Mouse (Mus musculus) spleen, adult 2 months (tissue): ENCODE data around the gene Aars2. TPM values are rescaled to one million over a fixed set of nuclear protein-coding genes. Genes with fewer than 3 reads are reported as not detected.

Experiments used
- DNase-seq, 2 experiments: peaks; one replicate each; pipeline versions ENCODE4 v3.0.0 to v3.0.0-alpha.2; 2012 to 2021; ENCODE audit warnings: low spot score in 2 of 2, low read depth in 1 of 2
- H3K27ac ChIP-seq: fragments of 200-500 bp; 2 replicates; pipeline ENCODE4 v1.5.1; 2012; ENCODE audit warnings: low read length, inconsistent platforms; ENCODE audit not compliant: insufficient read depth
- H3K27me3 ChIP-seq: fragments of 200-500 bp; 2 replicates; pipeline ENCODE4 v1.6.1; 2012; ENCODE audit warnings: mild to moderate bottlenecking, moderate library complexity, low read length, inconsistent platforms; ENCODE audit not compliant: control insufficient read depth, insufficient read depth
- H3K36me3 ChIP-seq: fragments of 200-500 bp; 2 replicates; pipeline ENCODE4 v1.6.1; 2012; ENCODE audit warnings: mild to moderate bottlenecking, low read length, inconsistent platforms; ENCODE audit not compliant: control insufficient read depth, insufficient read depth
- H3K4me1 ChIP-seq: fragments of 200-500 bp; 2 replicates; pipeline ENCODE4 v1.6.1; 2011; ENCODE audit warnings: inconsistent platforms; ENCODE audit not compliant: control insufficient read depth, insufficient read depth, insufficient read length
- H3K4me3 ChIP-seq: fragments of 200-500 bp; 2 replicates; pipeline ENCODE4 v1.5.1; 2011; ENCODE audit warnings: mild to moderate bottlenecking, inconsistent platforms; ENCODE audit not compliant: insufficient read depth, insufficient read length; ENCODE audit errors: extremely low read depth
- CTCF ChIP-seq: fragments of 200-500 bp; IDR thresholded peaks from 2 replicates; pipeline ENCODE4 v1.5.1; 2011; ENCODE audit warnings: mild to moderate bottlenecking, inconsistent platforms; ENCODE audit not compliant: insufficient read depth, insufficient read length, insufficient replicate concordance; ENCODE audit errors: extremely low read depth
- POLR2A ChIP-seq: fragments of 200-500 bp; IDR thresholded peaks from 2 replicates; pipeline ENCODE4 v1.6.1; 2011; ENCODE audit warnings: low read depth, low read length, inconsistent platforms
- WGBS: fragments of 180-500 bp; shearing (Covaris S2); methylation state at CpG from one replicate; pipeline ENCODE4 v1.1.7; 2018; 5-methylcytosine and 5-hydroxymethylcytosine counted together
- polyA plus RNA-seq: library from polyadenylated mRNA; depleted of rRNA; stranded (reverse); fragments of >200 nt; gene quantifications from 2 replicates; pipeline ENCODE4 v1.2.3, GENCODE M21; 2012

The Aars2 gene
- polyA plus RNA-seq, 1 experiment: 11.9 TPM

GRCm38 (mm10) chr17:45510871-45511270 is 4.2 kb downstream of the Aars2 start:
- 92% methylated on average over 4 of the region's 4 CpGs for WGBS
- H3K36me3 ChIP-seq: no peaks in the 10 kb centered on the region
- H3K27me3 ChIP-seq: no peaks in the 10 kb centered on the region
- H3K4me3 ChIP-seq: no peak overlapping the region
- no peak for DNase-seq
- TF ChIP-seq POLR2A (no peak), CTCF (no peak)
- H3K27ac ChIP-seq: no peak overlapping the region
- H3K4me1 ChIP-seq: no peaks in the 10 kb centered on the region

GRCm38 (mm10) chr17:45511757-45512156 is 5.1 kb downstream of the Aars2 start:
- H3K27ac ChIP-seq: no peak overlapping the region
- H3K36me3 ChIP-seq: no peaks in the 10 kb centered on the region
- H3K4me3 ChIP-seq: no peak overlapping the region
- no peaks in the 10 kb centered on the region for H3K27me3 ChIP-seq
- DNase-seq: no peak
- TF ChIP-seq POLR2A (no peak), CTCF (no peak)
- no peaks in the 10 kb centered on the region for H3K4me1 ChIP-seq
- WGBS: 92% methylated on average over 4 of the region's 4 CpGs

- no peaks in the 10 kb centered on the region for H3K27me3 ChIP-seq
- WGBS: 92% methylated on average over 15 of the region's 15 CpGs
- peaks cover 10% of the 10 kb centered on the region for H3K36me3 ChIP-seq
- no peaks in the 10 kb centered on the region for H3K4me1 ChIP-seq
- no peak overlapping the region for H3K4me3 ChIP-seq
- TF ChIP-seq POLR2A (no peak), CTCF (no peak)
- no peak for DNase-seq
- H3K27ac ChIP-seq: no peak overlapping the region
Measured at GRCm38 (mm10) chr17:45515204-45515726, 8.6 kb downstream of the Aars2 start.

- H3K4me1 ChIP-seq: no peaks in the 10 kb centered on the region
- H3K27me3 ChIP-seq: no peaks in the 10 kb centered on the region
- TF ChIP-seq CTCF (no peak), POLR2A (no peak)
- H3K27ac ChIP-seq: no peak overlapping the region
- no peak for DNase-seq
- peaks cover 10% of the 10 kb centered on the region for H3K36me3 ChIP-seq
- 88% methylated on average over 10 of the region's 10 CpGs for WGBS
- H3K4me3 ChIP-seq: no peak overlapping the region
Measured at GRCm38 (mm10) chr17:45515806-45516205, 9.2 kb downstream of the Aars2 start.

GRCm38 (mm10) chr17:45516488-45516887 is 9.8 kb downstream of the Aars2 start:
- peak; percentile 41 to 70 for DNase-seq
- TF ChIP-seq POLR2A (no peak), CTCF (peak; percentile 65; the same call in 1 of the 2 replicates)
- no peak overlapping the region for H3K4me3 ChIP-seq
- no peaks in the 10 kb centered on the region for H3K4me1 ChIP-seq
- peaks cover 10% of the 10 kb centered on the region for H3K36me3 ChIP-seq
- no peak overlapping the region for H3K27ac ChIP-seq
- WGBS: 62% methylated on average over 8 of the region's 8 CpGs
- no peaks in the 10 kb centered on the region for H3K27me3 ChIP-seq

GRCm38 (mm10) chr17:45517135-45517534 is 10.5 kb downstream of the Aars2 start:
- TF ChIP-seq CTCF (no peak), POLR2A (no peak)
- 94% methylated on average over 21 of the region's 21 CpGs for whole genome bisulfite sequencing
- peaks cover 10% of the 10 kb centered on the region for H3K36me3 ChIP-seq
- H3K4me1 ChIP-seq: no peaks in the 10 kb centered on the region
- no peaks in the 10 kb centered on the region for H3K27me3 ChIP-seq
- DNase-seq: no peak
- no peak overlapping the region for H3K27ac ChIP-seq
- no peak overlapping the region for H3K4me3 ChIP-seq

GRCm38 (mm10) chr17:45517549-45518215 is 11.0 kb downstream of the Aars2 start:
- no peak for DNase-seq

More at GRCm38 (mm10) chr17:45517549-45518215, 11.0 kb downstream of the Aars2 start:
- Histone ChIP-seq H3K4me3 (no peak overlapping the region), H3K4me1 (no peaks in the 10 kb centered on the region), H3K27me3 (no peaks in the 10 kb centered on the region), H3K27ac (no peak overlapping the region), H3K36me3 (peaks cover 10% of the 10 kb centered on the region)
- WGBS: 66% methylated on average over 28 of the region's 28 CpGs
- TF ChIP-seq CTCF (no peak), POLR2A (no peak)
